Mouse (Mus musculus) lung, postnatal 10 days (tissue): ENCODE results near the gene Mum1.

Experiments
- DNase-seq: peaks from one replicate; pipeline ENCODE4 v3.0.0; 2021

Mum1 gene

DNA sequence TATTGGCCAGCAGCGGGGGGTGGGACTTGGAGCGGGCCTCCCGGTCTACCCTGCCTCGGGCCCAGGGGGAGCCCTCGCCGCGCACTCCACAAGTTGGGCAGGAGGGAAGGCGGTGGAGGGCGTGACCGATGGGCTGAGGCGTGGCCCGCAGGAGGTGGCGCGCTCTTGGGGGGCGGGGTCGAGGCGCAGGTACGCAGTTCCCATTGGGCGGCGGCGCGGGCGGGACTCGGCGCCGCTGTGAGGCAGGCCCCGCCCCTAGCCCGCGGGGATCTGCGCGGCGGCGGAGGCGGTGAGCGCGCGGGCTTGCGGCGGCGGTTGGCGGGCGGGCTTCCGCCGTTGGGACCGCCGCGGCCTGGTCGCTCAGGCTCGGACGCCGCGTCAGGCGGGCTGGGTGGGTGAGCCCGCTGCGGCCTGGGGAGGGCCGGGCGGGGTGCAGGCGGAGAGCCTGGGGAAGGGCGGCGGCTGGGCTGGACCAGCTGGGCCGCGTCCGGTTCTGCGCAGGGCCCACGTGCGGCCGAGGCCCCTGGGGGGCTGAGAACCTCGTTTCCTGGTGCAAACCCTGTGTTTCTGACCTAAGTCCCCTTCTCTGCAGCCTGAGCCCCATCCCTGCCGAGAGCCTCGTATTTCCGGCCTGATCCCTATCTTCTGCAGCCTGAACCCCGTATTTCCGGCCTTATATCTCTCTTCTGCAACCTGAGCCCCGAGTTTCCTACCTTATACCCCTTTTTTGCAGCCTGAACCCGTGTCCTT lies at the start of gene Mum1:
TSS of gene Mum1 (plus strand) at position 19 of the 750 bp plus-strand sequence.
- peak; percentile 100 for DNase-seq

DNA sequence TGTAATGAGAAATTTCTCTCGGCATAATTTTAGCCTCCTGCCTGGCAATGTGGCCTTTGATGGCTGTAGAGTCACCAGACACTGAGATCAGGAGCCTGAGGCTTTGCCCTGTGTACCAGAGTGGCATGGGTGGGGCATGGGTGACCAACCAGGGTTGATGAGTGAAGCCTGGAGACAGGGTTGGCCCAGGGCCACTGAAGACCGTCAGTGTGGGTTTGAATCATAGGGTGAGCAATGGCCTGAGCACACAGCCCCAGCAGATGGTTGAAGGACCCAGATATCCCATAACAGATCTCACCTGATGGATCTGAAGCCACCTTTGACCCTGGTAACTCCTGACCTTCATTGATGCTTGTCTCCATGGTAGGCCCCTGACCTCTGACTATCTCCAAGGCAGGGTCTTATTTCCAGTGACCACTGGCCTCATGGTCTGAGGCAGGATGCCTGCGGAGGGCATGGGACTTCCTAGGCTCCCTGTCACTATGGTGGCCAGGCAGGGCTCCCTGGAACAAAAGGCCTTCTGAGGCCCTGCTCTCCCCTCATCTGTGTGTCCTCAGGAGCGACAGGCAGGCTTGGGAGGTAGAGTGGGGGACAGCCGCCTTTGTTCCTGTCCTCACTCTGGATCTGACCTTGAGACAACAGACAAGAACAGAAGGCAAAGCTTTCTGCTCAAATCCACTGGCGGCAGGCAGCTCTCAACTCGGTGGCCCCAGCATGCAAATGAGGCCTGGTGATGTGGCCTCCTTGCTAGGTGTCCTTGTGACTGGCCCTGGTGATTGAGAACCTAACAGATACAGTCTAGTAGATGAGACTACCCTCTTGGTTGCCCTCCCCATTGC lies 48.6 kb upstream of the Mum1 start:
- DNase-seq: no peak

DNA sequence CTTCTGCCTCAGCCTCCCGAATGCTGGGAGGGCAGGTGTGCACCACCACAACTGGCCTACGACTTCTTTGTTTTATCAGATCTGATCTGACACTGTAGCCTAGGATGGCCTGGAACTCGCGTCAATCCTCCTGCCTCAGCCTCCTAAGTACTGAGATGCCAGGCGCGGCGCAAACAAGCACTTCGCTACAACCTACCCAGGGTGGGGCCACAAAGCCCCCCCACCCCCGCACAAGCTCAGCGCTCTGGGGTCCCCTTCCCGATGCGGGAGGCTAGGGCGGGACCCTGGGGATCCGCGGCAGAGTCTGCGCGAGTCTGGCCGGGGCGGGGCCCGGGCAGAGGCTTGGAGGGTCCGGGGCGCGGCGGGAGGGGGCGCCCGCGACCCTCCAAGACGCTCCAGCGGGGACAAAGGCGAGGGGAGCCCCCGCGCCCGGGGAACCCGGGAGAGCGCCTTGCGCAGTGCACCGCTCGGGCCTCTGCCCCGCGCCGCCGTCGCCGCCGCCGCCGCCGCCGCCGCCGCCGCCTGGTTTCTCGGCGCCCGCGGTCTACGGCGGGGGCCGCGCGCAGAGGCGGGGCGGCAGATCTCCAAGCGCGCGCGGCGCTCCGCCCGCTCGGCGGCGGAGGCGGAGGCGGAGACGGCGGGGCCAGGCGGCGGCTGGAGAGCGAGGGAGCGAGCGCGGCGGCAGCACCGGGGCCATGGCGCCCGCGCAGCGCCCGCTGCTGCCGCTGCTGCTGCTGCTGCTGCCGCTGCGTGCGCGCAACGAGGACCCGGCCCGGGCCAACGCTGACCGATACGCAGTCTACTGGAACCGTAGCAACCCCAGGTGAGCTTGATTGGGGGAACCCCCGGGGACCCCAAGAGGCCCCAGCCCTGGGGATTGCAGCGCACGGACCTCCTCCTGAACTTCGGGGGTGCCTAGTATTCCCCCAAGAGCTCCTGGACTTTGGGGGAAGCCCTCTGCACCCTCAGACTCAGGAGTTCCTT lies 46.9 kb upstream of the Mum1 start, which contains the start of gene Efna2:
TSS of gene Efna2 (plus strand) at position 415 of the 984 bp plus-strand sequence.
- no peak for DNase-seq

DNA sequence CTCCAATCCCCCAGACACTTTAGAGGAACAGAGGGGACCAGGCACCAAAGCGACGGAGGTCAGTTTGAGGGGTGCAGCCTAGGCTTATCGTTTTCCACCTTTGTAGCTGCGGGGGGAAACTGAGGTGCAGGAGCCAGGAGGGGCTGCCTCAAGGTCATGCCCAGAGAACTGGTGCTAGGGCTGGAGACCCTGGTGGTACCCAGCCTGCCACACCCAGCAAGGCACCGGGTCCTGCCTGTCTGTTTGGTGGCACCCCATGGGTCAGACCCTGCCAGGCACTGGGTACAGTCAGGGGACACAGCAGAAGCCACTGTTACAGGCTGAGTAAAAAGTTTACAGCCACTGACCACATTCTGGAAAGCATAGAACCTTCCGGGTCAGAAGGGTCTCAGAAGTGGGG lies 45.9 kb upstream of the Mum1 start:
- no peak for DNase-seq

DNA sequence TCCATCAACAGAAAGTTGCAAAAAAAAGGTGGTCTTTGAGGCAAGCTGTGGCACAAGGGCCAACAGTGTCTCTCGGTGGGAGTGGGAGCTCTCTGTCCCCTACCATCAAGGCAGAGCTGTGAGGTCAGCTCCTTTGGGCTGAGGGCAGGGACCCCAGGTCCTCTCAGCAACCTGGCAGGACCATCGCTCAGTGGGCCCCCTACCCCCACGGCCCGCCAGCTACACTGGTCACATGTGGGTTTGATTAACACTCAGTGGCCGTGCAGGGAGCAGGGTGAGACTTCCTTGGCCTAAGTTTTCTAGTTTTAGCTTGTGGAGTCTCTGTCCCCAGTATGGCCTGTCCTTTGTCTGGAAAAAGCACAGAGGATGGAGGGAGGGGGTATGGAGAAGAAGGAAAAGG lies 45.4 kb upstream of the Mum1 start:
- no peak for DNase-seq

DNA sequence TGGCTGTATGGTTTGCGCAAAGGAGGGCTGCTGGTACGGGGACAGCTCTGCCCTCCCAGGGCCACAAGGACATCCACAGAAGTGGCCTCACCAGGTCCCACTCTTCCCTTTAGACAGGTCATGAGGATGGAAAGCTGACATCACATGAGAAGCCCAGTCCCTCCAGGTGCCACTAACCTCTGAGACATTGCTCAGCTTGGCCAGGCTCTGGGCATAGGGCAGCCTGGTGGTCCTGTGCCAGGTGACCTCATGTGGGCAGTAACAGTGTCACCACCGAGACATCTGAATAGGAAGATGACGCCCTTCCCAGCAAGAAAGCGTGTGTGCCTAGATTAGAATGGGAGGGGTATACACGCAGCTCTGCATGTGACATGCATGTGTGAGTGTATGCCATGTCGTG lies 43.7 kb upstream of the Mum1 start:
- DNase-seq: no peak

DNA sequence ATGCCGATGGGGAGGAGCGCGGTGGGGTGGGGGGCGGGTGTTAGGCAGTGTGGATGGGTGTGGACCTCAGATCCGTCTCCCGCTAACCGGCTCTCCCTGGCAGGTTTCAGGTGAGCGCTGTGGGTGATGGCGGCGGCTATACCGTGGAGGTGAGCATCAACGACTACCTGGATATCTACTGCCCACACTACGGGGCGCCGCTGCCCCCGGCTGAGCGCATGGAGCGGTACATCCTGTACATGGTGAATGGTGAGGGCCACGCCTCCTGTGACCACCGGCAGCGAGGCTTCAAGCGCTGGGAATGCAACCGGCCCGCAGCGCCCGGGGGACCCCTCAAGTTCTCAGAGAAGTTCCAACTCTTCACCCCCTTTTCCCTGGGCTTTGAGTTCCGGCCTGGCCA lies 39.6 kb upstream of the Mum1 start:
- DNase-seq: no peak

DNA sequence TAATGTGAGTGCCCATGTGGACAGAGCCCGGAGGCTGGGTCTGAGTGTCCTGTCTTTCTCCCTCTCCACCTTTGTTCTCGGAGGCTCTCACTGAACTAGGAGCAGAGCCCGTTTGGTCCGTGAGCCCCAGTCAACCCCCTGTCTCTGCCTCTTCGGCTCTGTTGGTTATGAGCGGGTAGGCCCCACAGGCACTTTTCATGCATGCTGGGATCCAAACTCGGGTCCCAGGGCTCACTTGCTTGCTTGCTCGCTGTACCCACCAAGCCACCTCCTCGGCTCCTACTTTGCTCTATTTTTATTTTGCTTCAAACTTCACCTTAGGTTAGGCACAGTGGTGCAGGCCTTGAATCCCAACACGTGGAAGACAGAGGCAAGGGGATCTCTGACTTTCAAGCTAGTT lies 38.5 kb upstream of the Mum1 start:
- DNase-seq: no peak

DNA sequence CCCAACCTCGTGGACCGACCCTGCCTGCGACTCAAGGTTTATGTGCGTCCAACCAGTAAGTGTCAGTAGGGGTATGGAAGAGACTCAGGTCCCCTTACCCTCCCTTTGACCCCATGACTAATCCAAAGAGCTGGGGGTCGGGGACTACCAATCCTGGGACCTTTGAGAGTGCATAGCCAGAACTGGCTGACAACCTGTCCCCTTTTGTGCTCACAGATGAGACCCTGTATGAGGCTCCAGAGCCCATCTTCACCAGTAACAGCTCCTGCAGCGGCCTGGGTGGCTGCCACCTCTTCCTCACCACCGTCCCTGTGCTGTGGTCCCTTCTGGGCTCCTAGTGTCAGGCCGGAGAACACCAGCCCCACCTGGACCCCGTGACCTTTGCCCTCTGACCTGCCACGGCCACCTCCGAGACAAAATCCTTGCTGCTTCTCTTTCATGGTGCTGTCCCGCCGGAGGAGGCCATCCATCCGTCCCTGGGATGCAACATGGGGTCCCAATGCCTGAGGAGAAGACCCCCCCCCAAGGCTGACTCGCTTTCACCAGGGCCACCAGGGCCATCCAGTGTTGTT lies 37.7 kb upstream of the Mum1 start:
- DNase-seq: no peak

DNA sequence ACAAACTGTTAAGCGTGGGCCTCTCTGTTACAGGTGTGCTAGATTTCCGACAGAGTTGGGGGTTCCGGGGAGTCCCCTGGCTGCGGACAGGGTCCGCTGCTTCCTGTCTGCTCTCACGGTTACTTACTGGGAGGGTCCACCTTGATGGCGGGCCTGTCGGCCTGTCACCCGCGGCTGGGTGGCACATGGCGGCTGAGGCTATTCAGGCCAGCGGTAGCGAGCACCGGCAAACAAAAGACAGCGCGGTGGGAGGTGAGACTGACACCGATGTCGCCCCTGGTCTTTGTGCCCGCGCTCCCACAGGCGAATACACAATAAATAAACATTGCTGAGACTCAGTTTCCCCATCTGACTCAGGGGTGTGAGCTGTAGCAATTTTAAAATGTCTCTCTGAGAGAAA lies 36.2 kb upstream of the Mum1 start:
- DNase-seq: no peak

DNA sequence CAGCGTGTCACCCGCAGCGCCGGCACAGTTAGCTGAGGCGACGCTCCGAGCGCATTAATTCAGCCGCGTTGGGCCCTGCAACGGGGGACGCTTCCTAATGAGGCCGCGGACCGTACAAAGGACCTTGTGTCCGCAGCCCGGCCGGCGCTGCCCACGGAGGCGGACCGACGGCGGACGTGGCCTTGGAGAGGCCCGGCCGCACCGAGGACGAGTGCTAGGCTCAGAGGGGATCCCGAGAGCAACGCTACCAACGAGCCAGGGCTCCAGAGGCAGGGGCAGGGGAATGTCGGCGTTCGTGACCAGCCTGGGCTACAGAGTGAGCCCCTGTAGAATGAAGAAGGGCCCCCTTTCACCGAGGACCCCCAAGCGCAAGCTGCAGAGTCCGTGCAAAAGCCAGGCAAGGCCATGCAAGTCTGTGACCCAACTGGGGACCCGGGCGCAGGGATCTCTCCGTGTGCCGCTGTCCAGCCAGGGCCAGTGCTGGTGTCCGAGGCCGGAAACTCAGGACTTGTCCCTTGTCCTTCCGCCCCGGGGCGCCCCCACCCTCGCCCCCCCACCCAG lies 35.7 kb upstream of the Mum1 start:
- peak; percentile 66 for DNase-seq

DNA sequence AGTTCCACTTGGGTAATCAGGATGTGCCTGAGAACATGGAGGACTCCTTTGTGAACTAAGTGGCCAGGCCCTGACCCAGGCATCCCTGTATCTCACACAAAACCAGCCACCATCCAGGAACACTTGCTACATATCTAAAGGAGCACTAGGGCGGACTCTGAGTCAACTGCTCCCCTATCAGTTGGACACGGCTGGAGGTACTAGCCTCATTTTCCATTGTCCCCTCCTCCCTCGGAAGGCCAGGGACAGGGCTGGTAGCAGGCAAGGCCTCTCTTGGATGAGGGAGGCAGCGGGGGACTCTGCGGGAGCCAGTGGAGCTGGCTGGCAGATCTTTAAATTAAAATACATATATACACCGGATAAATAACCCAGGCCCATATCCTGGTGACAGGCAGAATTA lies 32.3 kb upstream of the Mum1 start:
- no peak for DNase-seq

DNA sequence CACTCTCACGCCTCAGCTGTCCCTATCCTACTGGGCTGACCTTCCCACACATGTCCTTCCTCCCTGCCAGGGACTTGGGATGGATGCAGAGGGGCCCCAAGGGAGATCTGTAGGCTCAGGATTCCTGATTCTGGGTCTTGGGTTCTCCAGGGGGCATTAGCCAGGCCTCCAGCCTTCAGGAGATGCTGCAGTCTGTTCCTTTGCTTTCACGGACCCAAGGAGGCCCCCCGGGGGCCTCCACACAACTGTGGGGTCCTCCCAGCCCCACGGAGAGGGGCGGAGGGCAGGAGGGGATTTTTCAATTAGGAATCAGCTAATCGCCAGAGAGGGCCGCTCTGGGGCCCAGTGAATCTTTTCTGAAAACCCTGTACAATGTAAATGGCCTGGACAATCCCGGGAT lies 31.8 kb upstream of the Mum1 start:
- DNase-seq: no peak

DNA sequence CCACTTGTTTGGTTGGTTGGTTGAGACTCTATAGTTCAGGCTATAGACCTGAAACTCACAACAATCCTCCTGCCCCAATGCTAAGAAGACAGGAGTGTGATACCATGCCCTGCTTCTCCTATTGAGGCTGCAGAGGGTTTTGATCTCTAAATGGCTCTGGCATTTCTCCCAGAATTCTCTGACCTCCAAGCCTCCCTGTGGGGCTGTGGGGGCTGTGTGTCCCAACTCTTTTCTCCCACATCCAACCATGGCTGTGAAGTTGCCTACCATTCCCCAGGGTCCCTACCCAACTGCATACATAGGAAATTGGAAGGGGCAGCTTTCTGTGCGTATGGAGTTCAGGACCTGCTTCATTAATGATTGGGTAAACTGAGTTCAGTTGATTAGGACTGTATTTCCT lies 30.1 kb upstream of the Mum1 start:
- no peak for DNase-seq

DNA sequence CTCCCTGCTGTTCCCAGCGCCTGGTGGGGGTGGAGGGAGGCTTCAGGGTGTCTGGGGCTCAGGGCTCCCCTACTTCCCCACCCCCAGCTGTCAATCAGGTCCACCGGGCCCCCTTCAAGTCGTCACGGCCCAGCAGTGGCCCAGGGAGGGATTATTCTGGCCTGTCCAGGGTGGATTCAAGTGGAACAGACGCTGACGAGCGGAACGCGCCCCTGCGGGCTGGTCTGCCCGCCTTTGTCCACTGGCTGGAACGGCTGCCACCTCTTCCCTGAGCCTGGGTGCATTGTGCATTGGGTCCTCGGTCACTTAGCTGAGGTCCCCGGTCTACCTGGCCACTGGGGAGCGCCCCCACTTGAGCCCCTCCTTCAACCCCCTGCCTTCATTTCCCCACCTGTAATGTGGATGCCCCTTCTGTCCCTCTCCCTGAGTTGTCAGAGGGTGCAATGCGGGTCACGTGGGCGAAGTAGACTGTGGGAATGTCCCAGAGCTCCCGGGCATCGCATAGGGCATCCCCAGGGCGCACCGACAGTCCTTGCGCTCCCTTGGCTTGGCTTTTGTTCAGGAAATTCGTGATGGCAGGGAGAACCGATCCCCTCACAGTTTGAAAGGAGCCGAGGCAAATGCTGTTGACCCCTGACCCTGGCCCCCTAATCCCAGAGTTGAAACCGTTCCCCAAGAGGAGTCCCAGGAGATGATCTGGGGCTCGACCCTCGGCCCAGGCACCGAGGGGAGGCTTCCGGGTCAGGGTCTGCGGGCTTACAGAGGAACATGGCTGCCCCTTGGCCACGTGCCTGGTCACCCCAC lies 29.3 kb upstream of the Mum1 start:
- DNase-seq: no peak

DNA sequence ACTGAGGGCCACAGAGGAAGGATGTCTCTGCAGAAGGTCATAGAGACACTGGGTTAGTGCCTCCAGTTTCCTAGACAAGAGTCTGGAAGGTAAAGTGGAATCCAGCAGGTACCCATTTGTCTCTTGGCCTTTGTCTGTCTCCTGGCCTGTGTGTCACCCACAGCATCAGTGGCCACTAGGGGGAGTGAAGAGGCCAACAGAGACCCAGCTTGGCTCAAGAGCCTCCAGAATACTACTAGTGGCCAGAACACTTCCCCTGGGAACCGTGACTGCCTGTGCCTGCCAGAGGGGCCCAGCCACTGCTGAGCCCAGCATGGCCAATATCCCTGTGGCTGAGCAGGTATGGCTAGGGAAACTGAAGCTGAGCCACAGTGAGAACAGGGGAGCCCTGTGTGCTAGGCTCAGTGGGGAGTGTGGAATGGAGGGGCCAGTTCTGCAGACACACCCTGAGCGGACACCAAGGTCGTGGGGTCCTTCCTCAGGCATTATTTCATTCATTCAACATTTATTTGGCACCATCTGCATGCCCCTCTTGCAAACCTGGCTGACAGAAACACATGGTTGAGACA lies 26.7 kb upstream of the Mum1 start:
- peak; percentile 93 for DNase-seq

DNA sequence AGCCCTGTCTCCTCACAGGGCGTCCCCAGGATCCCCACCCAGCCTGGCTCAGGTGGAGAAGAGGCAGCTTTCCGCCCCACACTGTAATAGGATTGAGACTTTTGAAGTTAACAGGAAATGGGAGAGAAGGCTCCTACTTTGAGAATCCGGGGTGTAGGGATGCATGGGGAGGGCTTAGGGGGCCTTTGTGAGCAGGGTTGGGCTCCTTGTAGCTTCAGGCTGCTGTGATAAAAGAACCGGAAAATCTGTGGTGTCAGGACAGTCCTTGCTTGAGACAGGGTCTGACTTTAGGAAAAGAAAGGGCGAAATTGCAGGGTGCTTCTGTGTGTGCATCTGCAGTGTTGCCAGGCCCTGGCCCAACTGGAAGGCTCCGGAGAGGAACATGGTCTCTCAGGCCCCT lies 25.7 kb upstream of the Mum1 start:
- DNase-seq: no peak

DNA sequence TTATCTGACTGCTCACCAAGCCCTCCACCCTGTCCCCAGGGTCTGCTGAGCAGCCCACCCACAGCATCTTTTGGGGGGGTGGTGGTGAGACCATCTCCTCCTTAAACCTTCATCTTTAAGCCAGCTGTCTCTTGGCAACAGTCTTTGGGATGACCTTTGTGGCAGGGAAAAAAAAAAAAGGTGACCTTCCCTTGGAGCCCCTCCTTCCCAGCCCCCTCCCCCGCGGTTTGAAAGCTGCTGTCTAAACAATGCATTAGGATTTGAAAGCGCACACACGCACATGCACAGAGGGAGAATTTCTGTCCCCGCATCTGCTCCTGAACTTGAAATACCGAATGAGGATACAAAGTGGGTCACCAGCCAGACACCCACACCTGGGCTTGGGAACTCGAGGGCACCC lies 22.2 kb upstream of the Mum1 start:
- DNase-seq: no peak

DNA sequence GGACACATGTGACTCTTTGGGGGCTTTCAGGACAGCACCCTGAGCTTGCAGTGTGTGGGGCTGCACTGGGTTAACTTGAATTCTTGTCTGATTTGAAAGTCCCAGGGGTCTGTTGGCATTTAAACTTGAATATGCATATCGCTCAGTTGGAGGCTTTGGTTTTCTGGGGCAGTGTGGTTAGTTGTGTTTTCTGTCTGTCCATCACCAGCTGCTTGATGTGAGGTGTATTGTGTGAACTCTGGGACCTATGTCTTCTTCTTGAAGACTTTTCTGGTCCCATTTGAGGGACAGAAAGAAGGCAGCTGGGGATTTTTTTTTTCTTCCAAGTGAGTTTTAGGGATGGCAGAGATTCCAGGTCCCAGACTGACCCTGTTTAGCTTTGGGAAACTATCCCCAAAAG lies 19.0 kb upstream of the Mum1 start:
- no peak for DNase-seq

DNA sequence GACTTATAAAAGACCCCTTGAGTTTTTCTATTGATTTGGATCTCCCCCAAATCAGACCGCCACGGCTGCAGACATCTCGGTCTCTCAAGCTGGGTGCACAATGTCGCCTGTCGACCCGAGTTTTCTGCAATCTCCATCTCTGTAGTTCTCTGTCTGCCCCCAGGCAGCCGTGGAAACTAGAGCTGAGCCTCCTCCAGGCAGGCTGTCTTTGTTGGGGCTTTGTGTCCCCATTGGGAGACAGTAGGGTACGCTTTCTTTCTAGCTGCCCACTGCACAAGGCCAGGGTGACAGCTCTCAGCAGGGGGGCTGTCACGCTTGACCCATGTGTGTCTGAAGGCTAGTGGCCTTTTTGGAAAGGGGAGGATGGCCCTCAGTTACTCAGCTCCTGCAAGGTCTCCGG lies 18.6 kb upstream of the Mum1 start:
- DNase-seq: no peak

DNA sequence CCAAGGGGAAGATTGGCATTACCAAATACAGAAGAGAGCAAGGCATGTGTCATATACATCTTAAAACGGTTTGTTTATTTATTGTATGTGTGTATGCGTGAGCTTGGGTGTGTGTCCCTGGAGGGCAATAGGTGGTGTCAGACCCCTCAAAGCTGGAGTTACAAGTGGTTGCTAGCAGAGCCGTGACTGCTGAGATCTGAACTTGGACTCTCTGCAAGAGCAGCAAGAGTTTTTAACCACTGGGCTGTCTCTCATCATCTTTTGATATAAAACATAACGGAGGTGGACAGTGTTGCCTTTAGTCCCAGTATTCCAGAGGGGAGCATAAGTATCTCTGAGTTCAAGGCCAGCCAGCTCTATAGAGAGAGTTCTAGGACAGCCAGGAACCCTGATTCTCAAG lies 18.0 kb upstream of the Mum1 start:
- no peak for DNase-seq
